Mouse (Mus musculus) bone marrow macrophage, adult 2 months (primary cell): ENCODE measurements around the gene Sh3rf3.

Experiments used
- CTCF ChIP-seq: IDR thresholded peaks from 2 replicates; pipeline ENCODE4 v1.5.1; 2012; ENCODE audit warnings: low read depth, mild to moderate bottlenecking, low read length, moderate library complexity
- POLR2A ChIP-seq: IDR thresholded peaks from 2 replicates; pipeline ENCODE4 v1.6.1; 2012; ENCODE audit warnings: mild to moderate bottlenecking, low read depth, low read length, borderline replicate concordance

GRCm38 (mm10) chr10:59085604-59086003 lies 272.4 kb downstream of the Sh3rf3 start:
- TF ChIP-seq POLR2A (no peak), CTCF (no peak)
